Mouse (Mus musculus) kidney, adult 11 months (tissue): ENCODE results near the gene Tox4.
"Not testable (repeated sequence)": the region's sequence is repeated elsewhere in the genome, so short reads cannot be mapped to it uniquely, and the experiment has no call there.

Experiments used
- DNase-seq: peaks from one replicate; pipeline ENCODE4 v3.0.0; 2022

The Tox4 gene

DNA sequence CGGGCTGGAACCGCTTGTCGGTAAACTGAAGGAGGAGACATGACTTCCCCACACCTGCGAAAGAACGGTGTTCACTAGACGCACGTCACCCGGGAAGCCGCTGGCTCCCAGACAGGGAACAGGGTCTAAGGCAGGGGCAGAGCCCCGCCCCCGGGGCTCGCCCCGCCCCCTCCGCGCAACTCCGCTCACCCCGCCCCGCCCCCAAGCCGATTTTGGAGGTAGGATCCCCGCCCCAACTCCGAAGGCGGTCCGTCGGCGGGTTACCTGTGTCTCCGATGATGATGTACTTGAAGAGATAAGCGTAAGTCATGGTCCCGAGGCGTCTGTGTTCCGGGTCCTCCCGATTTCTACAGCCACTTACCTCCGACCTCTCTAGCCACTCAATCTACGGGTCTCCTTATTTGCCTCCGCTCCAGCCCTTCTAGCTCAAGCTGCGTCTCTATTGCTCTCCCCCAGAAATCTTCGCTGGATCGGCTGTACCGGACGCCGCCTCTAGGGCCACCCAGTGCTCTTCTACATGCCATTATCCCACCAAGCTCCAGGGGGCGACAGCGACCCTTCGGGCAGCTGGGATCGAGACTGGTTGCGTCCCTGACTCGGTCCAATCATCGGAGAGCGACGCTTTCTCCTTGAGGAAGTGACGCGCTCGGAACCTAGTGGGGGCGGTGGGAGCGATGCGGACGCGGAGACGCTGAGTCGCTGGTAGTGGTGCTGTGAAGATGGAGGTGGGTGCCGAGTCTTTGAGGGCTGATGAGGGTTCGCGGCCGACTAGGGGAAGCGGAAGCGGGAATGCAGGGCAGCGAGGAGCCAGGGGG, at the start of gene Tox4, which contains the start of gene Rab2b:
Tox4 (plus strand) TSS at position 215 of the 815 bp plus-strand sequence.
Rab2b (minus strand) TSS at position 614 of the 815 bp plus-strand sequence.
- peak; percentile 98 for DNase-seq

DNA sequence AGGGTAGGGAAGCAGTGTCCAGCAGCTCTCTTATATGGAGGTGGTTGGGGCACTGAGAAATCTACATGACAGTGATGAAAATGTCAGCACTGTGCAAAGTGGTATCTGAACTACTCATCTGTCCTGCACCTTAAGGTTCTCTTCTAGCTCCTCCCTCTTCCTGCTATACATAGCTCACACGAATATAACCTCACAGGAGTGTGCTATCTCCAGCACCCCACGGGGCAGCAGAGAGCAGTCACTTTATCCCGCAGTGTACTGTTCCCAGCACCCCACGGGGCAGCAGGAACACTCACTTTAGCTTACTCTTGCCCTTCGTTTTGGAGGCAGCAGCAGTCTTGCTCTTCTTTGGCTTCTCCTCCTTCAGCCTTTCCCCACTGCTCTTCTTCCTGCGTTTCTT, 46.7 kb upstream of the Tox4 start:
- no peak for DNase-seq

DNA sequence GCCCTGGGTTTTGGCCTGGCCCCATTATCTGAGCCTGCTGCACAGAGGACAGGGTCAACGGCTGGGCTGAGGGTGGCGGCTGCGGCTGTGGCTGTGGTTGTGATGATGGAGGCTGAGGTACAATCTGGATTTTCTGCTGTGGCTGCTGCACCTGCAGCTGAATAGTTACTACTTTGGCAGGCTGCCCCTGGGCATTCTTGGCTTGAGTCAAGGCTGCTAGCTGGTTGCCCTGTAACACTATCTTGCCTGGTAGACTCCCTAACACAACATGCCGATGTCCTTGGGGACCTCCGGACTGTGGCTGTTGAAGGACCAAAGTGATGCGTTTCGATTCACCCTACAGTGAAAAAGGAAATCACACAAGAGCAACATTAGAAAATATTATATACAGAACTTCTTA, 43.8 kb upstream of the Tox4 start:
- no peak for DNase-seq

DNA sequence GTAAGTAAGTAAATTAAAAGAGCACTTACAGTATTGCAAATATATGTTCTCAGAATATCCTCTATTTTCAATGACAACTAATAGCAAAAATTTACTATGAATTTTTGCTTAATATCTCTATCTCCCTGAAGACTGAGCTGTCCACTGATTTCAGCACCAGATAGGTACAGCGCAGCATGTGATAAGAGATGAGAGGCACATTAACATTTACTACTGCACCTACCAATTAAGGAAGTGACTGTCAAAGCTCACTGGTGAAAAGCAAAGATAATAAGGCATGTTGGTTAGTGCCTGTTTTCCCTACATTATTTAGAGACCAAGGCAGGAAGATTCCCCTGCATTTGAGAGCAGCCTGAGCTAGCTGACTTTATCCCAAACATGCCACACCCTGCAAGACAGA, 42.7 kb upstream of the Tox4 start:
- DNase-seq: no peak

DNA sequence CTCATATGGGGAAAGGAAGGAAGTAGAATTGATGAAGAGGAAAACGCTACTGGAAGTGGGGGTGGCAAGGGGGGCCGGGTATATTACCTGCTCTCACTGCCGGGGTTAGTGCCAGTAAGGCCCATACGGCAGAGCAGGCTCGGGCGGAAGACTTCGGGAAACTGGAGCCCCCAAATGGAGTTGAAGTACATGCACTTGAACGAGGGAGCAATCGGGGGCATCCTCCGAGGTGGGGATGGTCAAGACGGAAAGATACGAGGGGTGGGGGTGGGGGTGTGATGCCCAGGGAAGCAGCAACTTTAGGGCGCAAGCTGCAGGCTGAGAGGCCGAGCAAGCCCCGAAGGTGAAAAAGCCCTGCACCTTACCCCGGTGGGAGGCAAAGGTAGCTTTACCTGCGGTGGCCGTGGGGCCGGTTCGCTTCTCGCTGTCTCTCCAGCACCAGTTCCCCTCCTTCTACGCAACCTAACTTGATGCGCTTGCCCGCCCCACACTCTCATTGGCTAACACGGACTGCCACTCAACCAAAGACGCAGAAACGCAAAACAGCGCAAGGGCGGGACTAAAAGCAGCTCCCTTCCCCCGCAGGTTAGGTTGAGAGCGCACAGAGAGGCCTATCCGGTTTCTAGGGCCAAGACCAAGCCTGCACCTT, 34.8 kb upstream of the Tox4 start:
- peak; percentile 98 for DNase-seq

DNA sequence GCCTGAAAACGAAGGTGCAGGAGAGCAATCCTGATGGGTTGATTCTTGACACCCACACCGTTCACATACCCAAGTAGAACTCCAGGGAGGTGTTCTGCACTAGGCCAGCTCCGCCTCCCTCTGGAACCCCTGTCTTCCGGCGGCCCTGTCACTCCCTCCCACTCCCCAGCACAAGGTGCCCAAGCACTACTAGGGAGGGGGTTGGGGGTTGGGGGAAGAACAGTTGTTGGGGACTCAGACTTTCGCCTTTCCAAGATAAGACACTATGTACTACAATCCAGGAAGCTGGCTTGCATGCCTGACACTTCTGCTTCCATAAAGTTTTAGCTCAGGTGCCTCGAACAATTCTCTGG, 34.3 kb upstream of the Tox4 start:
- DNase-seq: no peak

DNA sequence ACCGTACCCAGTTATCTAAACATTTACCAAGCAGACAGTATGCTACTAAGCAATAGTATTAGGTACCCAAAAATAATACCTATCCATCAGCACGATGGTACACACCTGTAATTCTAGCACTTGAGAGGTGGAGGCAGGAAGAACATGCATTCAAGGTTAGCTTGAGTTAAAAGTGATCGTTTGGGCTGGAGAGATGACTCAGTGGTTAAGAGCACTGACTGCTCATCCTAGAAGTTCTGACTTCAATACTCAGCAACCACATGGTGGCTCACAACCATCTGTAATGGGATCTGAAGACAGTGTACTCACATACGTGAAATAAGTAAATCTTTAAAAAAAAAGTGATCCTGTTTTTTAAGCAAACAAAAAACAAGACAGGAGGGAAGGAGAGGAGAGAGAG, 32.8 kb upstream of the Tox4 start:
- no peak for DNase-seq

DNA sequence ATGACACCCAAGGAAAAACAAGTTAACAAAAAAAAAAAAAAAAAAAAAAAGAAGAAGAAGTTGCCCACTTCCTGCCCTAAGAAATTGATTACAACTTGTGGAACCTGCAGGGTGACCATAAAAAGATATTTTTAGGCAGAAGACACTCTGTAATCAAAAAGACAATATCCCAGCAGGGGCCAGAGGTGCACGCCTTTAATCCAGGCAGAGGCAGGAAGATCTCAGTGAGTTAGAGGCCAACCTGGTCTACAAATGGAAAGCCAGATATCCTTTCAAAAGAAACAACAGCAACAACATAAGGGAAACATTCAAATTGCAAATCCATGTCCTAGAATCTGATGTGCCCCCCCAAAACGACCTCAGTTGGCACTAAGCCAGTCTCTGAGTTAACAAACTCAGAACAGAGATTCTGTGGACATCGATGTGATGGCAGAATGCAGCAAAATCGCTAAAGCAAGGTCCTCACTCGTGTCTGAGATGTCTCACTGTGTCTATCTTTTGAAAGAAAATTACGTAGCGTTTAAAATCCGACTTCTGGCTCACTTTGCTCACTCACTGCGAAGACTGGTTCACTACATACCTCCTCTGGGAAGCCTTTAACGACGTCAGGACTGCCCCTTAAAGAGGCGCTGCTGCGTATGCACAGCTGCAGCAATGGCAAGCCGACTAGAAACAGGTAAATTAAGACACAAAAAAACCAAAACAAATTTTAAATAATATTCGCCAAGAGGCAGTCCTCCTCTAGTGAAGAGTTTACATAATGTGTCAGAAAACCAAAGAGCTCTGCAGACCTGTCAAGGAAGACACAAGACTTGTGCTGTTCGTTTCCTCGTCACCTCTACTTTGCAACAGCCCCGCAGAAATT, 22.4 kb upstream of the Tox4 start:
- no peak for DNase-seq

DNA sequence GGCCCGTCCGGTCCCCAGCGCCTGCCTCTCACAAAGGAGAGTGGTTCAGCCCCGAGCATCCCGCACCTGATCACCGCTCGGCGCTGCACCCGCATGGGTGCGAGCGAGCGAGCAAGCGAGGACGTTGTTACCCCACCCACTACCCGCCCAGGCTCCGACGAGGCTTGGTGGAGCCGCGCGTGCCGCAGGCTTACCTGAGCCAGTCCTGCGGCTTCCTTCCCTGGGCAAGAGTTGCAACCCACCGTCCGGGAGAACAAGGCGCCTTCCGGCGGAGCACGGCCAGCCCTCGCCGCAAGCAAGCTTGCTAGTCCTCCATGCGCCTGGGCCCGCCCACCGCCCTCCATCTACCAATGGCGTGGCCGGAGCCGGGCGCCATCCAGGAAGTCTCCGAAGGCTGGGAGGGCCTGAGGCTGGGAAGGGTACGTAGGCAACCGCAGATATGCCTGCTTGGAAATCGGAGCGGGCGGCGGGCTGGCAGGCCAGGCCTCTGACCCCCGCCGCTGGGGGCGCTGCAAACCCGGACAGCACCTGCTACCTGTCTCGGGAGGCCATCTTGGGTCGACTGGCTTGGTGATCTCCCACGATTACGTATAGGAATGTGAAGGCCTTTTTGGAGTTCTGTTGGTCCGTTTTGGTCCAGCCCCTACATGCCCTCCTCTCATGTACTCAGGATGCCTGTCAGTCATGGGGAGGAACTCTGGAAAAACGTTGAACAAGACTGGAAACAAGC, 21.3 kb upstream of the Tox4 start, which contains the start of gene Chd8:
Chd8 (minus strand) TSS at position 297 of the 730 bp plus-strand sequence.
- DNase-seq: peak; percentile 99

DNA sequence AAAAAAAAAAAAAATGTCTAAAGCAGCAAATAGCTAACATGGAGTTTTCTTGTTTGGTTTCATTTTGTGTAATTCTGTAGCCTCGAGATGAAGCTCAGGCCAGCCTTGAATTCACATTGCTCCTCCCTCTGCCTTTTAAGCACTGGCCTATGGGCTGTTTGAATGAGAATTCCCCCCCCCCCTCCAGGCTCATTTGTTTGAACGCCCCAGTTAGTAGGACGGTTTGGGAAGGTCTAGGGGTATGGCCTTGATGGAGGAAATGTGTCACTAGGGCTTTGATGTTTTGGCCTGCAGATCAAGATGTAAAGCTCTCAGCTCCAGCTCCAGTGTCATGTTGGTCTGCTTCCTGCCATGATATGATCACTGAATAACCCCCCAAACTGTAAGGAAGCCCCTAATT, 6.2 kb upstream of the Tox4 start:
- no peak for DNase-seq

DNA sequence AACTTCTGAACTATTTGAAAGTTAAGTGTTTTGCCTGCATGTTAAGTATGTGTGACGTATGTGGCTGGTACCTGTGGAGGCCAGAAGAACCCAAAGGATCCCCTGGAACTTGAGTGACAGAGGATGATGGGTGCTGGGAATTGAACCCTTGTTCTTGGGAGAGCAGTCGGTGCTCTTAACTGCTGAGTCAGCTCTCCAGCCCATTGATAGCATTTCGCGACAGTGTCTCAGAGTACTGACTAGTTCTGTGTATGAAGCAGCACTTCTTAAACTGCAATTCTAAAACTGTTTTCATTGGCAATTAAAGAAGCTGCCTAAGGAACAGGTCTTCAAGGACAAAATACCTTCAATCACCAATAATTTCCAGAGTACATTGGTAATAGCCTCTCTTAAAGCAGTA, 1.7 kb upstream of the Tox4 start:
- no peak for DNase-seq

DNA sequence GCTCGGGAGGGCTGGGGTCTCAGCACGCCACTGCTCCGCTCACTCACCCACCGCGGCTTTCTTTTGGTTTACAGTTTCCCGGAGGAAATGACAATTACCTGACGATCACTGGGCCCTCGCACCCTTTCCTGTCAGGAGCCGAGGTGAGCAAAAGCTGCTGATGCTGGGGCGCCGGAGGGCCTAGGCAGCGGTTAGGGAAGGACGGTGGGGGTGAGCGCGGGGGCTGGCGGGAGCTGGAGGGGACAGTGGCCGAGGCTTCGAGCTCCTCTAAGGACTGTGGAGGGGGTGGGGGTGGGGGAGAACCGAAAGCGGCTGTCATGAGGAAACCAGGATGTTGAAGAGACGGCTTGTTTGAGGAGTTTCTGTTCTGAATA, 788 bp downstream of the Tox4 start:
- no peak for DNase-seq

DNA sequence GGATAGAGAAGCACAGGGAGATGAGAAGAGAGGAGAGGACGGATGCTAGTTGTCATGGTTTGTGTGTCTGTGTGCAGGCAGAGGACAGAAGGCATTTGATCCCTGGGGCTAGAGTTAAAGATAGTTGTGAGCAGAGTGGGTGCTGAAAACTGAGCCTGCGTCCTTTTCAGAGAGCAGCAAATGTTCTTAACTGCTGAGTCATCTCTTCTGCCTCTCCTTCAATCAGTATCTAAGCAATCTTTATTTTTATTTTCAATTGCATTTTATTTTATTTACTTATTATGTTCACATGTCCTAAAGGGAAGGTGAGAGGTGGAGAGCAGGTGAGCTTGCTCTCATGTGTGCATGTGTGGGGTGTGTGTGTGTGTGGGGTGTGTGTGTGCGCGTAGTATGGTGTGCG, 4.7 kb downstream of the Tox4 start:
- DNase-seq: no peak

DNA sequence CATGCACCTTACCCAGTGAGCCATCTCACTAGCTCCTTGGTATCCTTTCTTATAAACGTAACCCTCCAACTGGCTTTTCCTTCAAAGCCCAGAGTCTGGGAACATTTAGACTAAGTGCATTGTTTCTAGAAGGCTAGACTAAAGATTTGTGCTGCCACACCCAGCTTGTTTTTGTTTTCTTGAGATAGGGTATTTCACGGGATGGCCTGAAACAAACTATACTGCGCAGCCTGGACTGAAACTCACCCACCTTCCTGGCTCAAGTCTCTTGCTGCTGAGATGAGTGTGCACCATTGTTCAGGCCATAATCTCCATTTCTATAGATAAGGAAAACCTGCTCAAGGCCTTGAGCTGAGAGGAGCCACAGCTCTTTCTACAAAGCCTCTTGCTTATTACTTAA, 5.2 kb downstream of the Tox4 start:
- no peak for DNase-seq

DNA sequence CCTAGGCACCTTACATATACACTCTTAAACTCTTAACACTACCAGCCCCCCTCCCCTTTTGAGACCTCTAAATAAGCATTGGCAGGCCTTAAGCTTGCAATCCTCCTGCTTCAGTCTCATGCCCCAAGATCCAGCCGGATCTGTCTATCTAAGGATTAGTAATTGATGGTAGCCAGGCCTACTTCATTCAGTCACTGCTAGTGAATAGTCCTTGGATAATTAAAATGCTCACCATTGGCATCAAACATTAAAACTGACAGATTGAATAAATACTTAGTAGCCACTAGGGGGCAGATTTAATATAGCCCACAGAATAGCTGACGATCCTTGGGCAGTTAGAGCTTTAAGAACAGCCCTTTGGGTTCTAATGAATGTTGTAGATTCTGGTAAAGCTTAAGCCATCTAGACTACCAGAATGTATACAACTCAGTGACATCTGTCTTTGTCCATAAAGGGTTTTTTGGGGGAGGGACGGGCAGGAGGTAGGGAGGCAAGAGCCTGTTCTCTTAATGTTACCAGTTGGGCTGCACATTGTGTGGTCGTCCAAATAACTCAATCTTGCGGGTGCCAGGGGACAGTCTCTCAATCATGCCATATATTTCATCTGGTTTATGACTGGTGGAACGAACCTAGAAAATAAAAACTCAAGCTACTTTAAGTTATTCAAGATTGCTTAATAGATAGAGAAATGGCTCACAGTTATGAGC, 16.8 kb downstream of the Tox4 start:
- DNase-seq: no peak

DNA sequence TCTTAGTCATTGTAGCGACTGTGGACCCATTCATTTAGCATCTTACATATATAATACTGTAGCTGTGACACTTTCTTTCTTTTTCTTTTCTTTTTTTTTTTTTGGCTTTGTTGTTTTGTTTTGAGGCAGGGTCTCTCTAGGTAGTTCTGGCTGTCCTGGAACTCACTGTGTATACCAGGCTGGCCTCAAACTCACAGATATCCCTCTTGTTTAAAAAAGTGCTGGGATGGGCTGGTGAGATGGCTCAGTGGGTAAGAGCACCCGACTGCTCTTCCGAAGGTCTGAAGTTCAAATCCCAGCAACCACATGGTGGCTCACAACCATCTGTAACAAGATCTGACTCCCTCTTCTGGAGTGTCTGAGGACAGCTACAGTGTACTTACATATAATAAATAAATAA, 24.6 kb downstream of the Tox4 start:
- not testable (repeated sequence) for DNase-seq

DNA sequence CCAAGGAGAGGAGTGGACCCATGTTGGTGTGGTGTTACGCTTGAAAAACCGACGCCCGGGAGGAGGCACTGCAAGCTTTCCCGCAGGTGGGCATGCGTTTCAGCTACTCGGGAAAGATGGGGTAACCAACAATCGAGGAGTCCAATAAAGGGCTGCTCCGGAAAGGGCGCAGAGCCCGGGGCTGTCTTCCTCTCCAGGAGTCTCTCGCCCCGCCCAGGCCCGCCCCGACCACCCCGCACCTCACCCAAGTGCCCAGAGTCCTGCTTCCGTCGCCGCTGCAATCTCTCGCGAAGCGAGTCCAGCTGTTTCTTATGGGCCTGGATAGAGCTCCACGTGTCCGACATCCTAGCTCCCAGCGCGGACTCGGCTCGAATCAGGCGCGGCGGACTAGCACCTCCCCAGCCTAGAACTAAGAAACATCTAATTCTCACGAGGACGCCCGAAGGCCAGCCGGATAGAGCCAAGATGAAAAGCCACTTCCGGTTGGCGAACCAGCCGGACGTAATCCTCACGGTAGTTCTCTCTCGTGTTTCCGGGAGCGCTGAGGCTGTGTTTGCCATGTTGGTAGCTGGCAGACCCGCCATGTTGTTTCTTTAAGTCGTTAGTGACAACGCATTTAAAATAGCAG, 25.8 kb downstream of the Tox4 start, which contains the start of gene Mettl3:
Mettl3 (minus strand) TSS at position 485 of the 628 bp plus-strand sequence.
- DNase-seq: peak; percentile 93

DNA sequence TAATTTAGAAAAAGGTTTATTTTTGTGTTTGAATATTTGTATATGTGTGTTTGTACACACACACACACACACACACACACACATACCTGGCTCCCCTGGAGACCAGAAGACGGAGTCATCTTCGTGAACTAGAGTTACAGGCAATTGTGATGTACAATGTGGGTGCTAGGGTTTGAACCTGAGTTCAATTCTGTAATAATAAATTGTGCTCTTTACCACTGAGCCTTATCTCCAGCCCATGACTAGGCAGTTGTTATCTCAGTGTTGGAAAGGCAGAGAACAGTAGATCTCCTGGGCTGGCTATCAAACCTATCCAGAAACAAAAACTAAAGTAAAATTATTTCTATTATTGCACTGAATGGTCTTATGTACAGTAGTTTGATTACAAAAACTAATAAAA, 27.2 kb downstream of the Tox4 start:
- no peak for DNase-seq

DNA sequence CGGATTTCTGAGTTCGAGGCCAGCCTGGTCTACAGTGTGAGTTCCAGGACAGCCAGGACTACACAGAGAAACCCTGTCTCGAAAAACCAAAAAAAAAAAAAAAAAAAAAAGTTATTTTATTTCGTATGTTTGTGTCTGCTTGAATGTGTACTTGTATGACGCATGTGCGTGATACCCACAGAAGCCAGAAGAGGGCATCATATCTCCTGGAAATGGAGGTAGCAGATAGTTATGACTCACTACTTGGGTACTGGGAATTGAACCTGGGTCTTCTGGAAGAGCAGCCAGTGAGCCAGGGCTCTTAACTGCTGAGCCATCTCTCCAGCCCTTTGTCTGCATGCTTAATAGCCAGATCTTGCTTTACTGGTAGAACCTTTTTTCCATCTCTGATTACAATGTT, 31.4 kb downstream of the Tox4 start:
- not testable (repeated sequence) for DNase-seq

DNA sequence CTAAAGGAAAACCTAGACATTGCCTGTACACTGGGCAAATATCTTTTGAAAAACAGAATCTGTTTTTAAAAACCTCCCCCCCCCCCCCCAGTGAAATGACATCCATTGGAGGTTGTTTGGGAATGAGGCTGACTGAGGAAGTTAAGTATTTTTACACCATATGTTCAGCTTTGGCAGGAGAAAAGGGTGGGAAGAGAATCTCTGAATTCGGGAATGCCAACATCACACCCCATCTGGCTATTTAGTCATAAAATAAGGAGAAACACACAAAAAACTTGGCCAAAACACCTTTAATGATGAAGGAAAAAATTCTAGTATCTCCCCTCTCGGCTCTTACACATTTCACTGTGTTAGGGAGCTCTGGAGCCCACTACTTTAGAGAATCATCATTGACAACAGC, 32.0 kb downstream of the Tox4 start:
- no peak for DNase-seq

DNA sequence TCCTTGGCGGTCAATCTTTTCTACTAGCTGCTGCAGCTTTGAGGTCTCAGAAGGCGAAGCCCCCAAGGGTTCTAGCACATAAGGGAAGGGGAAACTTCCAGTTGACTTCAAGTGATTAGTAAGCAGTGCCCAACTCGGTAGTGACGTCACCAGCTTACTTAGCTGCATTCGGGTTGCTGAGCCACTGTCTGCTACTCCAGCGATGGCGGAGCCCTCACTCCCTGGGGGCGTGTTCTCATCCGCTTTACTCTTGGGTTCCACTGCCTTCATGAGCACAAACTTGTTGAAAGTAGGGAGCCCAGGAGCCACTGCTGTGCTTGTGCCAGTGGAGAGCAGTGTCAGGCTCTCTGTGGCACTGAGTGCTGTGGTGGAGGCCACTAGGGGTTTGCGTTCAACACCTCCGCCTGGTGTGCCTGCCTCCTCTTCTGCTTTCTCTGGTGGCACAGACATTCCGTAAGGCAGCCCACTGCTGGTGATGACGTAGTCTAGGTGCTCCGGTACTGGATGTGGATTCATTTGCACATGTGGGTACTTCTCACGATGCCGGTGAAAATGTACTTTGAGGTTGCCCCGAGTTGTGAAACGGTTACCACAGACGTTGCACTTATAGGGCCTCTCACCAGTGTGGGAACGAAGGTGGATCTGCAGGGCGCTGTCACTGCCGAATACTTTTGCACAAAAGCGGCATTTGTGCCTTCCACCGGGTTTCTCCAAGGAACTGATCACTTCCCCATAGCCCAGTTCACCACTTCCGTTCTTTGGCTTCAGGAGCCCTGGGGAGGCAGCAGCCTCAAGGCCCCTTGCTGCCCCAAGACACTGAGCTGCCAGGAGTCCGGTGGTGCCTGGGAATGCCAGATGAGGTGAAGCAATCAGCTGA, 35.2 kb downstream of the Tox4 start:
- no peak for DNase-seq
